Mouse (Mus musculus): Measurements from ENCODE around the gene Gnl2. TPM values are rescaled to one million over a fixed set of nuclear protein-coding genes. Genes with fewer than 3 reads are reported as not detected.

Gnl2 gene
- polyA plus RNA-seq, 1 experiment = 3.5 TPM

GRCm38 (mm10) chr4:125085346-125085841 is 69.0 kb downstream of the Gnl2 start:
- H3K4me3 ChIP-seq (ENCODE audit: low read depth, low read length) = peak overlapping the region; percentile 92
- H3K4me1 ChIP-seq (ENCODE audit: control insufficient read depth, insufficient read depth, insufficient read length, low read length) = peaks cover 2% of the 10 kb centered on the region; the same call in 1 of the 2 replicates
- under 1% methylated on average over 45 of the region's 45 CpGs for whole genome bisulfite sequencing
- no peaks in the 10 kb centered on the region for H3K27me3 ChIP-seq (ENCODE audit: control insufficient read depth, insufficient read depth, low read length)
- H3K27ac ChIP-seq (ENCODE audit: insufficient read depth, low read depth, low read length) = peak overlapping the region; percentile 92
- peaks cover 12% of the 10 kb centered on the region; the same call in 1 of the 2 replicates for H3K36me3 ChIP-seq (ENCODE audit: control insufficient read depth, insufficient read depth, low read length)
- no peak for TF ChIP-seq POLR2A (IDR thresholded peaks at IDR 0.05; ENCODE audit: low read depth, low read length)
- TF ChIP-seq CTCF (IDR thresholded peaks at IDR 0.05; ENCODE audit: extremely low read depth, insufficient read length, insufficient replicate concordance, low read depth, low read length) = no peak

- H3K4me3 ChIP-seq (ENCODE audit: low read depth, low read length) = no peak overlapping the region
- peaks cover 17% of the 10 kb centered on the region for H3K36me3 ChIP-seq (ENCODE audit: control insufficient read depth, insufficient read depth, low read length)
- 86% methylated on average over 5 of the region's 5 CpGs for WGBS
- H3K27me3 ChIP-seq (ENCODE audit: control insufficient read depth, insufficient read depth, low read length) = no peaks in the 10 kb centered on the region
- H3K27ac ChIP-seq (ENCODE audit: insufficient read depth, low read depth, low read length) = no peak overlapping the region
- TF ChIP-seq CTCF (IDR thresholded peaks at IDR 0.05; ENCODE audit: extremely low read depth, insufficient read length, insufficient replicate concordance, low read depth, low read length) (no peak), POLR2A (IDR thresholded peaks at IDR 0.05; ENCODE audit: low read depth, low read length) (no peak)
- no peaks in the 10 kb centered on the region for H3K4me1 ChIP-seq (ENCODE audit: control insufficient read depth, insufficient read depth, insufficient read length, low read length)
Observed at GRCm38 (mm10) chr4:125093031-125093430, 76.6 kb downstream of the Gnl2 start.

GRCm38 (mm10) chr4:125096066-125096465 is 79.7 kb downstream of the Gnl2 start:
- no peak for TF ChIP-seq CTCF (IDR thresholded peaks at IDR 0.05; ENCODE audit: extremely low read depth, insufficient read length, insufficient replicate concordance, low read depth, low read length)
- no peak for TF ChIP-seq POLR2A (IDR thresholded peaks at IDR 0.05; ENCODE audit: low read depth, low read length)
- Histone ChIP-seq H3K36me3 (ENCODE audit: control insufficient read depth, insufficient read depth, low read length) (peaks cover 2% of the 10 kb centered on the region), H3K4me3 (ENCODE audit: low read depth, low read length) (no peak overlapping the region), H3K4me1 (ENCODE audit: control insufficient read depth, insufficient read depth, insufficient read length, low read length) (no peaks in the 10 kb centered on the region), H3K27me3 (ENCODE audit: control insufficient read depth, insufficient read depth, low read length) (no peaks in the 10 kb centered on the region), H3K27ac (ENCODE audit: insufficient read depth, low read depth, low read length) (no peak overlapping the region)
- 79% methylated on average over 5 of the region's 5 CpGs for WGBS

GRCm38 (mm10) chr4:125097412-125097811 is 81.0 kb downstream of the Gnl2 start:
- no peak overlapping the region for H3K27ac ChIP-seq (ENCODE audit: insufficient read depth, low read depth, low read length)
- H3K4me1 ChIP-seq (ENCODE audit: control insufficient read depth, insufficient read depth, insufficient read length, low read length) = no peaks in the 10 kb centered on the region
- 85% methylated on average over 4 of the region's 4 CpGs for WGBS
- no peak for TF ChIP-seq CTCF (IDR thresholded peaks at IDR 0.05; ENCODE audit: extremely low read depth, insufficient read length, insufficient replicate concordance, low read depth, low read length)
- no peak for TF ChIP-seq POLR2A (IDR thresholded peaks at IDR 0.05; ENCODE audit: low read depth, low read length)
- H3K27me3 ChIP-seq (ENCODE audit: control insufficient read depth, insufficient read depth, low read length) = no peaks in the 10 kb centered on the region
- peaks cover 3% of the 10 kb centered on the region for H3K36me3 ChIP-seq (ENCODE audit: control insufficient read depth, insufficient read depth, low read length)
- no peak overlapping the region for H3K4me3 ChIP-seq (ENCODE audit: low read depth, low read length)

- TF ChIP-seq CTCF (IDR thresholded peaks at IDR 0.05; ENCODE audit: extremely low read depth, insufficient read length, insufficient replicate concordance, low read depth, low read length) (peak; percentile 97; the same call in 1 of the 2 replicates), POLR2A (IDR thresholded peaks at IDR 0.05; ENCODE audit: low read depth, low read length) (no peak)
- H3K36me3 ChIP-seq (ENCODE audit: control insufficient read depth, insufficient read depth, low read length) = peaks cover 10% of the 10 kb centered on the region
- no peaks in the 10 kb centered on the region for H3K27me3 ChIP-seq (ENCODE audit: control insufficient read depth, insufficient read depth, low read length)
- no peaks in the 10 kb centered on the region for H3K4me1 ChIP-seq (ENCODE audit: control insufficient read depth, insufficient read depth, insufficient read length, low read length)
- WGBS = 8% methylated on average over 8 of the region's 8 CpGs
- H3K27ac ChIP-seq (ENCODE audit: insufficient read depth, low read depth, low read length) = no peak overlapping the region
- no peak overlapping the region for H3K4me3 ChIP-seq (ENCODE audit: low read depth, low read length)
Observed at GRCm38 (mm10) chr4:125099458-125099857, 83.1 kb downstream of the Gnl2 start.

- no peak for TF ChIP-seq CTCF (IDR thresholded peaks at IDR 0.05; ENCODE audit: extremely low read depth, insufficient read length, insufficient replicate concordance, low read depth, low read length)
Observed at GRCm38 (mm10) chr4:125101334-125101733, 84.9 kb downstream of the Gnl2 start.

More at GRCm38 (mm10) chr4:125101334-125101733, 84.9 kb downstream of the Gnl2 start:
- Histone ChIP-seq H3K36me3 (ENCODE audit: control insufficient read depth, insufficient read depth, low read length) (peaks cover 12% of the 10 kb centered on the region), H3K27ac (ENCODE audit: insufficient read depth, low read depth, low read length) (no peak overlapping the region), H3K4me3 (ENCODE audit: low read depth, low read length) (no peak overlapping the region), H3K4me1 (ENCODE audit: control insufficient read depth, insufficient read depth, insufficient read length, low read length) (no peaks in the 10 kb centered on the region), H3K27me3 (ENCODE audit: control insufficient read depth, insufficient read depth, low read length) (no peaks in the 10 kb centered on the region)
- WGBS = 89% methylated on average over 13 of the region's 13 CpGs

Other genes starting within 250 kb of the Gnl2 start
- 2.8 and 12.4 TPM in 2 replicates for gene Mtf1, start 214.5 kb upstream of the Gnl2 start, polyA plus RNA-seq (2012; rRNA removed)
- 22.4 and 24.3 TPM in 2 replicates for gene Yrdc, start 165.9 kb upstream of the Gnl2 start, polyA plus RNA-seq (2012; rRNA removed)
- gene 1110065P20Rik, start 165.4 kb upstream of the Gnl2 start, polyA plus RNA-seq (2012; rRNA removed) = 29.9 and 31.4 TPM in 2 replicates
- gene Maneal, start 154.4 kb upstream of the Gnl2 start, polyA plus RNA-seq (2012; rRNA removed) = 0.25 and 0.33 TPM in 2 replicates
- gene Epha10, start 135.7 kb upstream of the Gnl2 start, polyA plus RNA-seq (2012; rRNA removed) = not detected in 2 replicates
- 5.2 and 7.1 TPM in 2 replicates for gene 9930104L06Rik, start 79.5 kb upstream of the Gnl2 start, polyA plus RNA-seq (2012; rRNA removed)
- 8.4 and 18.7 TPM in 2 replicates for gene Cdca8, start 77.3 kb upstream of the Gnl2 start, polyA plus RNA-seq (2012; rRNA removed)
- gene Rspo1, start 30.2 kb upstream of the Gnl2 start, polyA plus RNA-seq (2012; rRNA removed) = 0.60 and 1.6 TPM in 2 replicates
- gene Dnali1, start 49.1 kb downstream of the Gnl2 start, polyA plus RNA-seq (2012; rRNA removed) = not detected in 2 replicates
- 4.2 and 6.2 TPM in 2 replicates for gene Snip1, start 50.1 kb downstream of the Gnl2 start, polyA plus RNA-seq (2012; rRNA removed)
- gene Meaf6, start 68.5 kb downstream of the Gnl2 start, polyA plus RNA-seq (2012; rRNA removed) = 3.5 and 9.1 TPM in 2 replicates
- 27.1 and 36.7 TPM in 2 replicates for gene Zc3h12a, start 111.3 kb downstream of the Gnl2 start, polyA plus RNA-seq (2012; rRNA removed)

Data from small intestine, adult 2 months (tissue).